Mouse (Mus musculus): ENCODE measurements around the gene Exoc6.
"Not testable (repeated sequence)": the region's sequence is repeated elsewhere in the genome, so short reads cannot be mapped to it uniquely, and the experiment has no call there.

The Exoc6 gene

GRCm38 (mm10) chr19:37540201-37540600 is 10.0 kb upstream of the Exoc6 start:
- DNase-seq: no peak

DNA sequence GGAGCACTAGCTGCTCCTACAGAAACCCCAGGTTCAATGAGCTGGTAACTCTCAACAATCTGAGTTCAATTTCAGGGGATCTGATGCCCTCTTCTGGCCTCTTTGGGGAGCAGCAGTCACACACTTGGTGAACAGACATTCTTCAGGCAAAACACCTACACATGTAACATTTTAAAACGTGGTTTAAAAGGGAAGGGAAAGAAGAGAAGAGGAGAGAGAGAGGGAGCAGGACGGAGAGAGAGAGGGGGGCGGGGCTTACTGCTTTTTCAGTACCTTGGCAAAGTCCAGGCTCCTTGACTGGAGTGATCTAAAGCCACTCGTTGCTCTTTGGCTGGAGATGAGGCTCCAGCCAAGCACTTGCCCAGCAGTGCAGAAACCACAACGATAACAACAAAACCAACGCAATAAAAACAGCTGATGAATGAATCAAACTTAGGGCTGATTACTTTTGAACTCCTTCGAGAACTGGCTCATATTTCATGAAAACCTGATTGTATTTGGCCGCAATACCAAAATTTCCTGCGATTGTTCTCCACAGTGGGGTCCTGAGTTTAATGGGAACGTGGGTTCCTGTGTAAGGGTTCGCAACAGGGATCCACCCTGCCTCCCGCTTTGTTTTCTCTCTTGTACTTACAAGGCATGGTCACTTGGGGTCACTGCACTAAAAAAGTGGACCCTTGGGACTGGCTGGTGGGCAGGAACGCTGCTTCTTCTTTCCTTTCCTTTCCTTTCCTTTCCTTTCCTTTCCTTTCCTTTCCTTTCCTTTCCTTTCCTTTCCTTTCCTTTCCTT is 6.5 kb upstream of the Exoc6 start:
- no peak for DNase-seq

GRCm38 (mm10) chr19:37544476-37544875 is 5.7 kb upstream of the Exoc6 start:
- DNase-seq: no peak

DNA sequence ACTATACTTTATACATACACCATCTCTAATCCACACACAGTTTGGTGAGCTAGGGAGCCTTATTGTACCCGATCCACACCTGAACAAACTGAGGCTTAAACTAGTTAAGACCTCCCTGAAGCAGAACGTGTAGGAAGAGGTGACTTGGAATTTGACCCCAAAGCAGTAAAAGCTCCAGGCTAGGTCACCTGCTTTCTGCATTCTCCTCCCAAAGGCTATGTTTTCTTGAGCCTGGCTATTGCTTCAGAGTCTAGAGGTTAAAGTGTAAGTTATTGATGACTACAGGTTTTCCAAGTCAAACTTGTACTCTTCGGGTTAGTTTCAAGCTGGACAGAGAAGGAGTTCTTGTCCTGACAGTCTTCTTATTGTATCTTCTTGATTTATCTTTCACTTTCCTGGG is 5.0 kb upstream of the Exoc6 start:
- no peak for DNase-seq

DNA sequence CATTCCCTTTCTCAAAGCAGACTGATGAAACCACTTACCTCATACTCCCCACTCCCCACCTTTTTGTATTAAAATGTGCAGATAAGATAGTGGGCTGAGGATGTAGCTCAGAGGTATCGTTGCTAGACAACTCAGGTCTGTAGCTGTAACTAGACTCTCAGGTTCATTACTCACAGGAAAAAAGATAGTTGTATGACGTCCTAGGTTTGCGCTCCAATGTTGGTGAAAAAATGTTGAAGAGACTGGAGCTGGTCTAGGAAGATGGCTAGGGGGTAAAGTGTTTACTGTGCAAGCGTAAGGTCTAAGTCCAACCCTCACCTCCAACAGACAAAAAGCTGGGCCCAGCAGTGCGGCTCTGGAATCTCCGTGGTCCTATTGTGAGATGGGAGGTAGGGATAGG is 4.5 kb upstream of the Exoc6 start:
- DNase-seq: no peak

GRCm38 (mm10) chr19:37546776-37547175 is 3.4 kb upstream of the Exoc6 start:
- DNase-seq: no peak

GRCm38 (mm10) chr19:37551040-37551566 is 885 bp downstream of the Exoc6 start:
- DNase-seq: no peak

DNA sequence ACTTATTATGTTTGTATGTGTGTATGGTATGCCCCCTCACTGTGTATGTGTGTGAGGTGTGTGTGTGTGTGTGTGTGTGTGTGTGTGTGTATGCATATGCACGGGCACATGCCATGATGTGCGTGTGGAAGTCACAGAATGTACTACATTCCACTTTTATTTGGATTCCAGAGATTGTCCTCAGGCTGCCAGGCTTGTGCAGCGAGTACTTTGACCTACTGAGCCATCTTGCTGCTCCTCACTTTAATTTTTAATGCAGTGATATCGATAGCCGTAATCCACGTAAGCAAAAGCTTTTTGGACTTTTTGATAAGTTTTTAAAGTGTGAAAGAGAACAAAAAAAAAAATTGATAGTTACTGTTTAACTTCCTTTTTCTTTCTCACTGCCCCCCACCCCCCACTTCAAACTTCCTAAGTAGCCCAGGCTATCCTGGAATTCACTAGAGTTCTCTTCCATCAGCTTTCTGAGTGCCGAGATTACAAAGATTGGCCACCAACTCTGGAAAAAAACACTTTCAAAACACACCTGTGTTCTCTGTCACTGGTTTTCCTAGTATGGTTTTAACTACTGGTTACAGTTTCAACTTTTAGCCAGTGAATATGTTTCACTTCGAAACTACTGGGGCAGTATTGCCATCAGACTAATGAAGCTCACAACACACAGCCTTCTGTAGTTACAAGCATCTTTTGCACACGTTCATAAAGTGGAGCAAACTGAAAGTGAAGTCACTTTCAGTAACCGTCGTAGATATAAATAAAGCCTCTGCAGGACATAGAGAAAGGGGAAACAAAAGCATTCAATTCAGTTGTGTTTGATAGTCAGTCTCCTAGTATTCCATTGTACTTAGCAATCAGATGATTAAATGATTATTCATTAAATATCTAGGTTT is 3.4 kb downstream of the Exoc6 start:
- no peak for DNase-seq

- DNase-seq: not testable (repeated sequence)
Observed at GRCm38 (mm10) chr19:37554266-37554650, 4.0 kb downstream of the Exoc6 start.

DNA sequence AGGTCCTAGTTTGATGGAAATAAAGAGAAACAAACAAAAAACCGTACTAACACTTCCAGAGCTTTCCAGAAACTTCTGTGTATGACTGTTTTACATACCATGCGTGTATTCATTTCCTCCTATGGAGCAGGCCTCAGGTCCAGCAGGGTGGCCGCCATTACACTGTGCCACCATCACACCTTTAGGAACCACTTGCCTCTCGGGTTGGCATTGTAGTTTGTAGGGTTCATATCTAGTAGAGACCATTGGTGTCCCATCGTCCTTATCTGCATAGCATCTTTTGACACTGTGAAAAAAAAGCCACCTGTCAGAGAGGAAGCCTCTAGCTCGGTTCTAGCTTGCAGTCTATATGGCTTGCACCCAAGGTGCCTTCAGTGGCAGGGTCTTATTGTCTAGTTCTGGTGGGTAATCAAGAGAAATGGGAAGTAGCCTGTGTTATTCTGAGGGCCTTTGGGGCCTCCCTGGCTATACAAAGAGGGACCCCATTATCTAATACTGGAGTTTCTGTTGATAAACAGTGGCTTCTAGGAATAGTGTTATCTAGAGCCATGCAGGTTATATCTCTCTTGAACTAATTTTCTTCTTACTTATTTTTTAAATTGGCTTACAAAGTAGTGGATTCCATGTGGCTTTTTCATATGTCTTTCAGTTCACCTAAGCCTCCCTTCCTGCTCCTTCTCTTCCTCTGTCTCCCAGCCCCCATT is 5.8 kb downstream of the Exoc6 start:
- DNase-seq: no peak

DNA sequence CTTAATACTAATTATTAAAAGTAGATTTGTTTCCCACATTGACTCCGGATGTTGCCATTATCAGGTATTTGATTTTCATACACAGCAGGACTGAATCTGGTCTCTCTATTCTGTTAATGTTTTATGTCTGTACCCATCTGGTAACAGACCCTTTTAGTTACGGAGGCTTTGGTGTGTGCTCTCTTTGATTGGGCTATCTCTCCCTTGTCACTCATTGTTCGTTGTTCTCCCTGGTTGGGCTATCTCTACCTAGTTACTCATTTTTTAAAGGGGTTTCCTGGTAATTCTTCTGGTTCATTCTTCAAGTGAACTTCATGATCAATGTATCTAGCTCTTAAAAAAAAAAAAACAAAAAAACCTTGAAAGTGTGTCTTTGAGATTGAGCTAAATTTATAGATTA is 7.7 kb downstream of the Exoc6 start:
- no peak for DNase-seq

- no peak for DNase-seq
Observed at GRCm38 (mm10) chr19:37559286-37560079, 9.3 kb downstream of the Exoc6 start.

GRCm38 (mm10) chr19:37560080-37560427 is 9.8 kb downstream of the Exoc6 start:
- no peak for DNase-seq

DNA sequence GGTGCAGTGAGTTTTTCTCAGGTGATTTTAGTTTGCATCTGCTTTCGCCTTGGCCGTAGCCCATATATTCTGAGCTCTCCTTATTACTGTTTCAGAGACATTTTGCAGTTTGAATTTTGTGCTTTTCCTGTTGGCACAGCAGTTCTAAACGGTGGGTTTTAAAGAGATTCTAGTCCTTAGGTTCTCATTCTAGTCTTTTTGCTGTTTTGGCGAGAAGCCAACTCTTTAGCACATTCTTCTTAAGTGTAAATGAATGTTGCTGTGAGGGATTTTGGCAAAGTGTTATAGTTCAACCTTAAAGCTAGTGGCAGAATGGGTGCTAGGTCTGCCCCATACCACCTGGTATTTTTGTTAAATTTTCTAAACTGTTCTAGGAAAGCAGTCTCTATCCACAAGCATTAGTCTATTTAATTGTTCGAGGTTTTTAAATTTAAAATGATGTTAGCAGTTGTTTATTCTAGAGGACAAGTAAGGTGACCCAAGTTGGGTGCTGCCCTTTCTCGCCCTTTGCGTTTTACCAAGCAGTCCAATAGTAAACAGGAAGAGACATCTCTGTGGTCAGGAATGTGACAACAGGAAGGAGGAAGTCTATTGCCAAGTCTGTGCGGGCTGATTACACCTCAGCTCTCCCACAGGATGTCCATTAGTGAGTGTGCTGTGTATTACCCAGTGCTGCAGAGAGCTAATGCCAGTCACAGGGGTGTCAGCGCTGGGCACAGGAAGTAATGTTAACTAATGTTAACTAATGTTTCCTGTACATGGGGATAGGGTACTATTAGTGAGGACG is 11.1 kb downstream of the Exoc6 start:
- DNase-seq: no peak

DNA sequence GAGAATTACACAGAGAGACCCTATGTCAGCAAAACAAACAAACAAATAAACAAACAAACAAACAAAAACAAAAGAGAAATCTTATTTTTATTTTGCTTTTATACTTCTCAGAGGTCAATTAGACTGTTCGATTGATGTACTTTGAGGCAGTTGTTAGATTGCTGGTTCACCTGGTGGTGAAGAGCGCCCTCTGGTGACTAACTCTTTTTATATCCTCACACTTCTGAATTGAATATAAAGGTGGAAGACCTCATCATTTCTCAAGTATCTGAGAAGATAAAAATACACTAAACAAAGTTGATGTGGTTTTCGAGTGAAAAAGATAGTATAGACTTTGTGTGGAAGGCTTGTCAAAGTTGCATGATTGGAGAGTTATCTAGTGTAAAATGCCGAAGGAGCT is 13.5 kb downstream of the Exoc6 start:
- DNase-seq: no peak

DNA sequence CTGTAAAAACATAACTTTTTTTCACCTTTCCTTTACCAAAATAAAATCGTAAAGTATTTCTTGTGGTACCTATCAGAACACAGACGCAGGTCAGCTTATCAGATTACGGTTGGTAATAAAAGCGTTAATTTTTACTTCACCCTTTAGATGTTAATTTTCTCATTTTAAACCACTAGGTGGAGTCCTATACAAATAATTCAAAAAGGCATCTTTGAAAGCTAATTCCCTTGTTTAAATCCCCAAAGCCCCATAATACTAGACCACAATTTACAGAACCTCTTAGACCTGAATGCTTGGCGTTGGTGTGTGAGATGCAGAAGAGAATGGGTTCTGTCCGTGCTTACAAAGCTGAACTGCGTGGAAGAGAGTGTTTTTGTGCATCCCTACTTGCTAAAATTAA is 15.6 kb downstream of the Exoc6 start:
- DNase-seq: no peak

GRCm38 (mm10) chr19:37569186-37569754 is 19.1 kb downstream of the Exoc6 start:
- no peak for DNase-seq

GRCm38 (mm10) chr19:37570966-37571718 is 20.9 kb downstream of the Exoc6 start:
- no peak for DNase-seq

- no peak for DNase-seq
Observed at GRCm38 (mm10) chr19:37574802-37575201, 24.6 kb downstream of the Exoc6 start.

GRCm38 (mm10) chr19:37579607-37580006 is 29.4 kb downstream of the Exoc6 start:
- no peak for DNase-seq

GRCm38 (mm10) chr19:37580438-37580837 is 30.2 kb downstream of the Exoc6 start:
- no peak for DNase-seq
